Mouse (Mus musculus) kidney, postnatal 25 days (tissue): Measurements from ENCODE around the gene Usp7.
"Not testable (repeated sequence)": the region's sequence is repeated elsewhere in the genome, so short reads cannot be mapped to it uniquely, and the experiment has no call there.

ENCODE experiments used
- DNase-seq, 2 experiments: peaks; one replicate each; pipeline ENCODE4 v3.0.0; 2021; ENCODE audit warnings: mixed read lengths in 2 of 2

The Usp7 gene

DNA sequence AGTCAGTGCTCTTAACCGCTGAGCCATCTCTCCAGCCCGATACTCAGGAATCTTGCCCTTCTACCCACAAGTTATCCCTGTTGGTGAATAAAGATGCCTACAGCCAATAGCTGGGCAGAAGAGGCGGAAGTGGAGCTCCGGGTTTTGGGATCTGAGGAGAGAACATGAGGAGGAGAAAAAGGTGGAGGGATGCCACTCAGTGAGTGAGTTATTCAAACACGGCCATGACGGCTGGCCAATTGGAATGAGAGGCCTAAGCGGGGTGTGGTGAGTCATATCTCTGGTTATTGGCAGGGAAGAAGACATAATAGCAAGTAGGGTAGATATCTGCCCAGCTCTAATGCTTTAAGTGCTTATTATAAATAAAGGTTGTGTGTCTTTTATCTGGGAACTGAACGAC, 43.2 kb downstream of the Usp7 start:
- DNase-seq: no peak

DNA sequence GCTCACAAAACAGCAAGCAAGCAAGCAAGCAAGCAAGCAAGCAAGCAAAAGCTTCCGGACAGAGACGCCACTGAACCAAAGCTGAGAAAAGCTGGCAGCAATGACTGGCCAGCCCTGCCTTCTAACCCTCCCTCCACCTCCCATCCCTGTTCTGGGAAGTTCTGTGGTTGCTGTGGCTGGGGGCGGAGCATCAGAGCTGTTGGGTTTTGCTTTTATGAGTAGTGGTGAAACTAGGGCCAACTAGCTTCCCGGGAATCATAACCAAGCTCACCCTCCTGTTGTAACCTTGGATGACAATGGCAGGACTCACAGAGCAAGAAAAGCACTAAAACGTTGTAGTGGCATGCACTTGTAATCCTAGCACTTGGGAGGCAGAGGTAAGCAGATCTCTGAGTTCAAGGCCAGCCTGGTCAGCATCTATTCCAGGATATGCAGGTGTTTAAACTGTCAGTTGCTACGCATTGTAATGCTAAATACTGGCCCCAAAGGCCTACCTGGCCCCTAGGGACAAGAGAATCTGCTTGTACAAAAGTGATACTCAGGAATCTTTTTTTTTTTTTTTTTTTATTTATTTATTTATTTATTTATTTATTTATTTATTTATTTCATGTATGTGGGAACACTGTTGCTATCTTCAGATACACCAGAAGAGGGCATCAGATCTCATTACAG, 43.8 kb downstream of the Usp7 start:
- DNase-seq: peak; percentile 57 to 64

DNA sequence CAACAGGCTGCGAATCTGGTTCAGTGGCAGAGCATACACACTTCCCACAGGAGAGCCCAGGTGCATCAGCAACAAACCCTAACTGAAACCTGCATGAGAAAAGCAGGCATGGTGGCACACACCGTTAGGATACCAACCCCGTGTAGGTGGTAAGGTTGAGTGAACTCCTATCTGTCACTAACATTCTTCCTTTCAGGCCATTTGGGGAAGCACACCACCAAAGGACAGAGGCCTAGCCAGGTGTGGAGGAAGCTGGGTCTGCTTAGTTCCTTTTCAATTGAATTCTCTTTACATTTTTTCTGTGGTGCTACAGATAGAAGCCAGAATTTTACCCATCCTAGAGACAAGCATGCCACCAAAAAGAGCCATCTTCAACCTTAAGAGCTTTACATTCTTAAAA, 44.3 kb downstream of the Usp7 start:
- no peak for DNase-seq

DNA sequence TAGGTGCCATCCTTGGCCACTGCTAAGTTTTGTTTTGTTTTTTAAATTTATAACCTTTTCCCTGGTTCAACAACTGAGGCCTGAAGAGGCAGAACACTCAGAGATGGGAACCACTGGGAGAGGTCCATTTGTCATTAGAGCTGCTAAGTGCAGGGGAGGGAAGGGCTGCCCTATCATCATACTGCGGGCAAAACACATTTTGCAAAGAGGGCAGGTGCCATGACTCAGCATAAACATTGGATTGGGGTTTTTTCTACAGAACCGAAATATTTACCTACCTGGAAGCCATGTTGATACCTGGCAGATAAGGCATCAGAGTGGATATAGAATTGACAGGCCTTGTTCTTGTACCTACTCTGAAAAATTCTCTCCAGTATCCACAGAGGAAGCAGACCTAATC, 45.6 kb downstream of the Usp7 start:
- DNase-seq: no peak

GRCm38 (mm10) chr16:8745751-8746150, 46.4 kb downstream of the Usp7 start:
- no peak for DNase-seq

DNA sequence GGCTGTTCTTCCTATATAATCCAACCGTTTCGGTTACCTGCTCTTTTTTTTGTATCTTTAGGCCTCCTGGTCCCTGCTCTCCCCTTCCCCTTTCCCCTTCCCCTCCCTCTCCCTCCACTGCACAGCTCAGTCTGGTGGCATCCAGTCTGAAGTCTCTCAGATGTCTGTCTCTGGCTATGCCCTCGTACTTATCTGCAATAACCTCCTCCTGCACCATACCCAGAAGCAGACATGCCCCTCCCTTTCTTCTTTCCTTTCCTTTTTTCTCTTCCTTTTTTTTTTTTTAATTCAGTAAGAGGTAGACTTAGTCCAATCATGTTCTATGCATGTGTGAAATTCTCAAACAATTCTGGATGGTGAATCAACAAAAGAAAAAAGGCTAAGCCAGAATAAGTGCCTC, 48.1 kb downstream of the Usp7 start:
- no peak for DNase-seq

GRCm38 (mm10) chr16:8741697-8742096, 50.4 kb downstream of the Usp7 start:
- DNase-seq: no peak

DNA sequence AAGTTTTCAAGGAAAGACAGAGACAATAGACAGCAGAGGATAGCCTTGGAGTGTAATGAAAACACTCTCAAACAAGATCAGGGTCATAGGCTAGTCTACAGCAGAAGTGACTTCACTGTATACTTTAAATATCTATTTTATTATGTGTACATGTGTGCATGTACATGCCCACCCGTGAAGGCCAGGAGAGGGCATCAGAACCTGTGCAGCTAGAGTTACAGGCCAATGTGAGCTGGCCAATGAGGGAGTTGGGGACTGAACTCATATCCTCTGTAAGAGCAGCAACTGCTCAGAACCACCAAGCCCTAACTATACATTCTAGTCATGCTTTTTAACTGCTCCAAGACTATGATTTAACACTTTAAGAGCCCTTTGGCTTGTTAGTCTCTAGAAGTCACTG, 51.0 kb downstream of the Usp7 start:
- DNase-seq: no peak

DNA sequence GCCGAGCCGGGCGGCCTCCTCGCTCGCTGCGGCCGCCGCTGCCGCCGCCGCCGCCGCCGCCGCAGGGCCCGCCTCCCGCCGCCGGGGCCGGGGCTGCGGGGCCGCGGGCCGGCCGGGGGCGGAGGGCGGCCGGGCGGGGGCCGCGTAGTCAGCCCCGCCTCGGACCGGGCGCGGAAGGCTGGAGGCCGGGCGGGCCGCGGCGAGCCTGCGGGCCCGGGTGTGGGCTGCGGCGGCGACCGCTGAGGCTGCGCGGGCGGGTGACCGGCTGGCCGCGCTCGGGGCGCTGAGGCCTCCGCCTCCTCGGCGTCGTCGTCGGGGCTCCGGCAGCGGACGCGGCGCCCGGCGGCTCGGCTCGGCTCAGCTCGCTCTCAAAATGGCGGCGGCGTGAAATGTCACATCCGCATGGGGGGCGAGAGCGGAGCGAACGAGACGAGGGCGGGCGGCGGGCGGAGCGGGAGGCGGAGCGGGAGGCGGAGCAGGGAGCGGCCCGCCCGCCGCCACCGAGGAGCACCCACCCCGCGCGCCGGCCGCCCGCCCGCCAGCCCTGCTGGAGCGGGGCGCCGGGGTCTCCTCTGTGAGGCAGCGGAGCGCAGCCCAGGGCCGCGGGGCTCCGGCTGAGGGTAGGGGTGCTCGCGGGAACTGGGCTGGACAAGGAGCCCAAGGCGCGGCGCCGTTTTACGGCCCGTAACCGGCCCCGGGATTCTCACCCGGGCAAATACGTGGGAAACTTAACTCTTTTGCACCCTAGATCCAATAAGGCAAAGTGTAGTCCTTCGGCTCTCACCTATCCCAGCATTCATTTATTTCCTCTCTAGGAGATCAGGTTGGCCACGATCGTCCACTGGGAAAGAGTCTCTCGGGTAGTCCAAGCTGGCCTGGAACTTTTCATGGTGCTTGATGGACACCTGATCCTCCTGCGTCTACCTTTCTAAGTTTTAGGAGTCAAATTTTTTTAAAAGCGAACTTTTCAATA, 53.3 kb downstream of the Usp7 start:
- DNase-seq: peak; percentile 93 to 95

GRCm38 (mm10) chr16:8737666-8738541, 54.2 kb downstream of the Usp7 start:
- peak; percentile 63 to 82 for DNase-seq

DNA sequence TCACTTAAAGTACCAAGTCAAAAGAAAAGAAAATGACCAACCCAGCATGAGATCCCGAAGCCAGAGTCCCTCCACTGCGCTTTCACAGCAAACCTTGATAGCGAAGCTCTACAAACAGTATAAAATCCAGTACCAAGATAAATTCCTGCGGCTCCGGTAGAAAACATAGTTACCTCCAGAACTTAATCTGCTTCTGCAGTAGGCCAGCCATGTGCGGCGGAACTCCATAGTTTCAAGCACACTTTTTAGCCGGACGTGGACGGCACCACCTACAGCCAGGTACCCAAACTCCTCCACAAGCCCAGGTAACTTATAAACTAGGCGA, 54.8 kb downstream of the Usp7 start:
- no peak for DNase-seq

DNA sequence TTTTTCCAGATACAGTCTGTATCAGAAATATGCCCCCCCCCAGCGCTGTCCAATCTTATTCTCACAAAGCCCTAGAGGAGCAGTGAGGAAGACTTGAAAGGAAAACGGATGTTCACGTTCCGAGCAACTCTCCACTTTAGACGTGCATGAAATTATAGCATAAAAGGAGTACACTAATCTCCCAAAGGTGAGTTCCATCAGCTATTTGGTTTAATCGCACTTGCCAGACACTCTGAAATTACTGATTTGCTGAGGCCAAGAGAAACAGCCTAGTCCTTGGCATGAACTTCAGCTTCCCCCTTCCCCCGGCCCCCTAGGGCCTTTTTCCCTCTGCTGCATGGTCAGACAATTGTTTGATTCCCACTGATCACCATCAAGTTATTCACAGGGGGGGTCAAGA, 55.4 kb downstream of the Usp7 start:
- no peak for DNase-seq

- DNase-seq: no peak
These were observed 56.1 kb downstream of the Usp7 start for GRCm38 (mm10) chr16:8736032-8736431.

GRCm38 (mm10) chr16:8734693-8735092, 57.4 kb downstream of the Usp7 start:
- no peak for DNase-seq

- DNase-seq: no peak
These were observed 58.5 kb downstream of the Usp7 start for GRCm38 (mm10) chr16:8733624-8734023.

- DNase-seq: not testable (repeated sequence)
These were observed 59.7 kb downstream of the Usp7 start for GRCm38 (mm10) chr16:8732450-8732849.

DNA sequence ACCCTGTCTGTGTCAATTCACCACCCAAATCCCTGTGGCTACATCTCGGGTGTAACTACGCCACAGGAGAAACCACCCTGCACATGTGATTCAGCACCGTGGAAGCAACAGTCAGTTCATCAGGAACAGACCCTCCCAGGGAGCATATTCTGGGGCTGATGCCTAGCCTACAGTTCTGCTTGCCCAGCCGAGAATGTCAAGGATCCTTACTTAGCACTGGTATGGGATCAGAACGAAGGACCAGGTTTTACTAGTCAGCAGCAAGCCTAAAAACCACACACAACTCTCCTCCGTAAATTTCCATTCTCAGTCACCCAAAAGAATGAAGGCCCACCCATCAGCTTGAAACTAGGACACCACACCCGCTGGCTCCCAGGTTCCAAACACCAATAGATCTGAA, 60.5 kb downstream of the Usp7 start:
- DNase-seq: no peak

GRCm38 (mm10) chr16:8728111-8728748, 63.9 kb downstream of the Usp7 start:
- DNase-seq: no peak

DNA sequence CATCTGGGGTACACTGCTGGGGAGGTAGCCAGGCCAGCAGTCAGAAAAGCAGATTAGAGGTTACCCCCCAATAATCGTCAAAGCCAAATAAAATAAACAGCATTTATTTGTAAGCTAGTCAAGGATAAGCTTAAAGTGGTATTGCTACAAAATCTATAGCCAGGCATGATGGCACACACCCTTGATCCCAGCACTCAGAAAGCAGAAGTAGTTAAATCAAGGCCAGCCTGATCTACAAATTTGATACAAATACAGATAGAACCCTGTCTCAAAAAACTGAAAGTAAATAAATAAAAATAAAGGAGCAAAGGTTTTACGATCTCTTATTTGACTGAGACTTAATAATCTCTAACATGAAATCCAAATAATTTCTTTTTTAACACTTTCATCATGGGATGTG, 66.3 kb downstream of the Usp7 start:
- DNase-seq: no peak

GRCm38 (mm10) chr16:8724031-8724430, 68.1 kb downstream of the Usp7 start:
- DNase-seq: no peak

- DNase-seq: no peak
These were observed 71.7 kb downstream of the Usp7 start for GRCm38 (mm10) chr16:8720447-8720846.

DNA sequence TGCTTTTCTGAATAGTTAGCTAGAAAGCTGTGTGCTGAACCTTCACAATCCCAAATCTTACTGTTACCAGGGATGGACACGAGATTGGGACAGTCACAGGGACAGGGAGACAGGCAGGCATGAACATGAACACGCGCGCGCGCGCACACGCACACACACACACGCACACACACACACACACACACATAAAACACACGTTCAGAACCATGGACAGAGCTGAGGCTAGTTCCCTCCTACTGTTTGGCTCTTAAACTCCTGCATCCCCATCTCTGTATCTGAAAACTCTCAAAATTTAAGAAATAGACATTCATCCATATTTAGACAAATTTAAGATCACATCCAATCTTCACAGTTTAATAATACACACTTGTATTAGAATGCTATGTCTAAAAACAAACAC, 74.4 kb downstream of the Usp7 start:
- DNase-seq: peak in 1 of 2 experiments; percentile 30

DNA sequence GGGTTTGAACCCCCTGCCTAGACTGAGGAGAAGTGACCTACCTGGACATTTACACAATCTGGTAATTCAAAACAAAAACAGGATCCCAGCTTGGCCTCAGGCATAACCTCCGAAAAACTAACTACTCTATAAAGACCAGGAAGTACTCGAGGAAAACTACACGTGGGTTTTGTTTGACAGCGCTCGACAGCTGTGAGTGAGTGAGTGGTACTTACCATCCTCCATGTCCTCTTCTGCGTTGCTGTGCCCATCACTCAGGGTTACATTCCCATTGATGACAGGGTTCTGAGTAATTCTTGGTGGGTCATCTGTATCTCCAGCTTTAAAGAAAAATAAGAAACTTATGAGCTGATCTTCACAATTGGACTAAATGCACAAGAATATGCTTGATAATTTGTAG, 75.8 kb downstream of the Usp7 start:
- DNase-seq: no peak
